Mouse (Mus musculus) limb, embryonic 14.5 days (tissue): ENCODE data around the gene Usp8. TPM values are rescaled to one million over a fixed set of nuclear protein-coding genes. Genes with fewer than 3 reads are reported as not detected.
A peak's percentile ranks its signal among the peaks of the same experiment; 100 is the strongest.

ENCODE experiments used
- ATAC-seq: fragments of 200-750 bp; cut with Nextera tagmentation; 2 replicates; pipeline ENCODE4 v1.8.0; 2017; ENCODE audit warnings: low read depth, moderate number of reproducible peaks, moderate TSS enrichment; ENCODE audit not compliant: low FRiP score
- DNase-seq: peaks from one replicate; pipeline ENCODE4 v3.0.0-alpha.2; 2015; ENCODE audit warnings: low spot score
- H3K27ac ChIP-seq: fragments of 300-500 bp; sonication (generic); replicated peaks from 2 replicates; pipeline ENCODE4 v1.5.1; 2014; ENCODE audit warnings: low read depth, mild to moderate bottlenecking, low read length, moderate library complexity, mixed read lengths
- H3K27me3 ChIP-seq: fragments of 300-500 bp; sonication (generic); 2 replicates; pipeline ENCODE4 v1.6.1; 2014; ENCODE audit warnings: low read length, mixed read lengths; ENCODE audit not compliant: control insufficient read depth, insufficient read depth
- H3K36me3 ChIP-seq: fragments of 300-500 bp; sonication (generic); 2 replicates; pipeline ENCODE4 v1.6.1; 2014; ENCODE audit warnings: mild to moderate bottlenecking, low read length, moderate library complexity, mixed read lengths; ENCODE audit not compliant: control insufficient read depth, insufficient read depth
- H3K4me1 ChIP-seq: fragments of 300-500 bp; sonication (generic); 2 replicates; pipeline ENCODE4 v1.6.1; 2014; ENCODE audit warnings: antibody characterized with exemption, low read length, mixed read lengths; ENCODE audit not compliant: control insufficient read depth, insufficient read depth
- H3K4me2 ChIP-seq: fragments of 300-500 bp; sonication (generic); replicated peaks from 2 replicates; pipeline ENCODE4 v1.6.1; 2014; ENCODE audit warnings: low read depth, mild to moderate bottlenecking, low read length, moderate library complexity; ENCODE audit not compliant: severe bottlenecking
- H3K4me3 ChIP-seq: fragments of 300-500 bp; sonication (generic); replicated peaks from 2 replicates; pipeline ENCODE4 v1.5.1; 2014; ENCODE audit warnings: low read length
- H3K9ac ChIP-seq: fragments of 300-500 bp; sonication (generic); 2 replicates; pipeline ENCODE4 v1.6.1; 2014; ENCODE audit warnings: mild to moderate bottlenecking, low read depth, low read length, moderate library complexity; ENCODE audit not compliant: severe bottlenecking
- H3K9me3 ChIP-seq: fragments of 300-500 bp; sonication (generic); 2 replicates; pipeline ENCODE4 v1.6.1; 2016; ENCODE audit warnings: low read length; ENCODE audit not compliant: control insufficient read depth
- POLR2A ChIP-seq: fragments of 200-500 bp; IDR thresholded peaks from 2 replicates; pipeline ENCODE4 v1.8.0; 2012; ENCODE audit warnings: inconsistent platforms, mild to moderate bottlenecking, moderate library complexity, borderline replicate concordance; ENCODE audit not compliant: insufficient read depth, insufficient read length; ENCODE audit errors: extremely low read depth
- WGBS: fragments of 180-500 bp; shearing (Covaris S2); extraction: QIAGEN DNeasy Blood & Tissue Kit; methylation state at CpG from one replicate; pipeline ENCODE4 v1.1.7; 2014; 5-methylcytosine and 5-hydroxymethylcytosine counted together
- polyA plus RNA-seq, 2 experiments: library from polyadenylated mRNA; depleted of rRNA in 1 of 2; stranded (reverse) in 1 of 2; unstranded in 1 of 2; fragments of >200 nt; fragmentation: Nextera tagmentation in 1 of 2; extraction: Ambion mirVana in 1 of 2; gene quantifications; 2 replicates each; pipeline versions ENCODE4 v1.2.1 to v1.2.3; 2012 to 2014

Usp8 gene
- polyA plus RNA-seq, 2 experiments, result 37.0 to 39.0 TPM

DNA sequence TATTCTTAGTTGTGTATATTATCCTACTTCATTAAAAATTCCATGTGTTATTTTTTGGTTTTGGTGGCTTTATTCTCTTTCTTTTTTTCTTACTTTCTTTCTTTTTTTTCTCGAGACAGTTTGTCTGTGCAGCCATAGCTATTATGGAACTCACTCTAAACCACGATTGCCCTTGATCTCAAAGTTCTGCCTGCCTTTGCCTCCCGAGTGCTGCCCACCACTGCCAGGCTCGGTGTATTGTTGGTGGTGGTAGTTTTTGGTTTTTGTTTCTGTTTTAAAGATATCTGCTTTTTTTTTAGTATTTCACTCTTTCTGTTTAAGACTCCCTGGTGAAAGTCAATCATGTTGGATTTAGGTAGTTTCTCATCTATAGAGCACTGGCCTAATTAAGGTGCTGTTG, 1.2 kb downstream of the Usp8 start:
- 81% methylated on average over 4 of the region's 4 CpGs for WGBS
- no peaks in the 10 kb centered on the region for H3K27me3 ChIP-seq
- H3K36me3 ChIP-seq, result no peaks in the 10 kb centered on the region
- no peak for DNase-seq
- peak overlapping the region; percentile 88 for H3K4me3 ChIP-seq
- H3K27ac ChIP-seq, result no peak overlapping the region
- H3K9me3 ChIP-seq, result no peaks in the 10 kb centered on the region
- peaks cover 5% of the 10 kb centered on the region; the same call in 1 of the 2 replicates for H3K4me1 ChIP-seq
- no peak for TF ChIP-seq POLR2A
- no peak for ATAC-seq
- 0 out of 2 replicates have a peak overlapping the region, but pooled peaks have one; percentile 88 for H3K9ac ChIP-seq
- H3K4me2 ChIP-seq, result peak overlapping the region; percentile 64

DNA sequence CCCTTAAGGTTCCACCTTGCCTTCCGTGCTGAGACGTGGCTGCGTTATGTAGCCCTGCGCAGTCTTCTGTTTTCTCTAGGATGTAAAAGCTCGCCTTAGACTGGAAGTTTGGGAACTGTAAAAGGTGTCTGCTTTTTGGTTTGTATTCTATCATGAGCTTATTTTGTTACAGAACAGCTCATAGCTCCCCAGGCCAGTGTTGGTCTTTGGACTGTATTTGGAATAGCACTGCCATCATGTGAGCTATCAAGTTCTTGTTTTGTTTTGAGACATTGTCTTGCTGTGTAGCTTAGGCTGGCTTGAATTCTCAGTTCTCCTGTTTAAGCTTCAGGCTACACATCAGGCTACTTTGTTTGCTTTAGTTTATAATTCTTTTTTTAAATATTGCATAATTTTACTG, 5.4 kb downstream of the Usp8 start:
- Histone ChIP-seq H3K4me3 (no peak overlapping the region), H3K4me2 (no peak overlapping the region), H3K4me1 (peaks cover 5% of the 10 kb centered on the region; the same call in 1 of the 2 replicates), H3K36me3 (peaks cover 5% of the 10 kb centered on the region; the same call in 1 of the 2 replicates), H3K27me3 (no peaks in the 10 kb centered on the region), H3K27ac (no peak overlapping the region), H3K9ac (no peak overlapping the region), H3K9me3 (no peaks in the 10 kb centered on the region)
- 98% methylated on average over 5 of the region's 5 CpGs for whole genome bisulfite sequencing
- no peak for TF ChIP-seq POLR2A
- no peak for DNase-seq
- no peak for ATAC-seq

DNA sequence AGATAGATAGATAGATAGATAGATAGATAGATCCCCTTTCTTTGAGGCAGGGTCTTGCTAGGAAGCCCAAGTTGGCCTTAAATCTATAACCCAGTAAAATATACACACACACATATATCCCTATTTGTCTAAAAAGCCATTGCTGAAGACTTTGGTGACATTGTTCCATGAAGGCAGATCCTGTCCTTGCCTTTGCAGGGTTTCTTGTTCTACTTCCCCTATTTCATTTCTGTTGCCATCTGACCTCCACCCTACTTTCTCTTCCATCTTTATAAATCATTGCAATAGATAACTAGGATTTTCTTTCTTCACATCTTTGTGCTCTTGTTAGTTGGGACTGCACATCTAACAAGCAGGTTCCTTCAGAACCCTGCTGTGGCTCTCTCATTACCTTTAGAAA, 5.8 kb downstream of the Usp8 start:
- H3K9me3 ChIP-seq, result no peaks in the 10 kb centered on the region
- no peak for DNase-seq
- H3K4me1 ChIP-seq, result peaks cover 3% of the 10 kb centered on the region; the same call in 1 of the 2 replicates
- ATAC-seq, result no peak
- TF ChIP-seq POLR2A, result no peak
- H3K9ac ChIP-seq, result no peak overlapping the region
- no peak overlapping the region for H3K4me2 ChIP-seq
- no peaks in the 10 kb centered on the region for H3K27me3 ChIP-seq
- H3K36me3 ChIP-seq, result peaks cover 5% of the 10 kb centered on the region; the same call in 1 of the 2 replicates
- no peak overlapping the region for H3K4me3 ChIP-seq
- no peak overlapping the region for H3K27ac ChIP-seq

DNA sequence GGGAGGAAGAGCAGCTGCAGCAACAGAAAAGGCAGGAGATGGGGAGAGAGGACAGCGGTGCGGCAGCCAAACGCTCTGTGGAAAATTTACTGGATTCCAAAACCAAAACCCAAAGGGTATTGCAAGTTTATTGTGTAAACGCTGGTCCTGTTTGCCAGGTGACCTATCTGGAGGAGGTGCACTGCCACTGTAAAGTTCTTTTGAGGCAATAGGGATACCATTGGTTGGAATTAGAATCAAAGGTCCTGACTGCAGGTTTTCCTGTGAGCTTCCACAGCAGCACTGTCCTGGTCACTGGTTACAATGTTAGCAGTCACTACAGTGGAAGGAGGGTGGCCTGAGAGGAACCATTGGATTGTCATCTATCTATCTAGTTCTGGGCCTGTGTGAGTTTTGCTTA, 22.1 kb downstream of the Usp8 start:
- H3K4me2 ChIP-seq, result no peak overlapping the region
- ATAC-seq (no peak), DNase-seq (no peak)
- no peaks in the 10 kb centered on the region for H3K4me1 ChIP-seq
- WGBS, result 97% methylated on average over 4 of the region's 4 CpGs
- H3K9ac ChIP-seq, result no peak overlapping the region
- H3K27ac ChIP-seq, result no peak overlapping the region
- no peak overlapping the region for H3K4me3 ChIP-seq
- TF ChIP-seq POLR2A, result no peak
- peaks cover 65% of the 10 kb centered on the region for H3K36me3 ChIP-seq
- H3K9me3 ChIP-seq, result no peaks in the 10 kb centered on the region
- H3K27me3 ChIP-seq, result no peaks in the 10 kb centered on the region

DNA sequence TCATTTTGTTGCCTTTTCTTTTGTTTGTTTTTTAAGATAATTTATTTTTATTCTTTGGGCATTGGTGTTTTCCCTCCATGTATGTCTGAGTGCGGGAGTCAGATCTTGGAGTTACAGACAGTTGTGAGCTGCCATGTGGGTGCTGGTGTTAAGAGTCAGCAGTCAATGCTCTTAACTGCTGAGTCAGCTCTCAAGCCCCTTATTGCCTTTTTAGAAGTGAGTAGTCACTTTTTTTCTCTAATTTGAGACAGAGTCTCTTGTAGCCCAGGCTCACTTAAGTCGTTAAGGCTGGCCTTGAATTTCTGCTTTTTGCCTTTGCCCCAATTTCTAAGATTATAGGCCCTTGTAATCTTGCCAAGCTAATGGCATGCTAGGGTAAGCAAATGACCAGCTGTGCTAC, 23.4 kb downstream of the Usp8 start:
- no peaks in the 10 kb centered on the region for H3K27me3 ChIP-seq
- no peak overlapping the region for H3K27ac ChIP-seq
- no peak overlapping the region for H3K9ac ChIP-seq
- H3K36me3 ChIP-seq, result peaks cover 77% of the 10 kb centered on the region
- H3K4me2 ChIP-seq, result no peak overlapping the region
- no peak overlapping the region for H3K4me3 ChIP-seq
- no peaks in the 10 kb centered on the region for H3K4me1 ChIP-seq
- TF ChIP-seq POLR2A, result no peak
- DNase-seq (no peak), ATAC-seq (no peak)
- no peaks in the 10 kb centered on the region for H3K9me3 ChIP-seq
- WGBS, result 81% methylated on average over 2 of the region's 2 CpGs
